Mouse (Mus musculus) layer of hippocampus, postnatal 25 days (tissue): ENCODE data around the gene Pknox1. TPM values are rescaled to one million over a fixed set of nuclear protein-coding genes. Genes with fewer than 3 reads are reported as not detected.
"Not testable (repeated sequence)": the region's sequence is repeated elsewhere in the genome, so short reads cannot be mapped to it uniquely, and the experiment has no call there.

Experiments used
- DNase-seq, 2 experiments: peaks; one replicate each; pipeline ENCODE4 v3.0.0; 2022; ENCODE audit warnings: mixed read lengths in 2 of 2, low spot score in 1 of 2; ENCODE audit errors: extremely low spot score in 1 of 2
- total RNA-seq, 2 experiments: library from RNA; stranded (reverse); gene quantifications; 2 replicates each; pipeline ENCODE4 v1.2.3; 2021

Gene Pknox1
- total RNA-seq, 2 experiments from 2014 or later = 13.0 to 15.8 TPM

DNA sequence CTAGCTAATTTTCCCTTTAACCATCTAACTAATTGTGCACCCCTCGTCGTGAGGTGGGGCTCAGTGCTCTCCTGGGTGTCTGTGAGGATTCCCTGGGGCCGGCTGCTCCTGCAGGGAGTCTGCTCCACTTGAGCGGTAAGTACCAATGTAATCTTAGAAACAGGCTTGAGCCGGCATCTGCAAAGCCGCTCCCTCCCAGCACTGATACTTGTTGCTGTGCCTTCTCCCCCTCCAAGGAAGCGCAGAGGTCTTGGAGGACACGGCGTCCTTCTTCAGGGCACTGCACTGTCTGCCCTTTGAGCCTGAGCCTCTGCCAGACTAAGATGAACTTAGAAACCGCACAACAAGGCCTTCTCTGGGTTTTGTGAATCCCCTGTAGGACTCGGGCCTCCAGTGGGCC lies 26.3 kb downstream of the Pknox1 start:
- no peak for DNase-seq

DNA sequence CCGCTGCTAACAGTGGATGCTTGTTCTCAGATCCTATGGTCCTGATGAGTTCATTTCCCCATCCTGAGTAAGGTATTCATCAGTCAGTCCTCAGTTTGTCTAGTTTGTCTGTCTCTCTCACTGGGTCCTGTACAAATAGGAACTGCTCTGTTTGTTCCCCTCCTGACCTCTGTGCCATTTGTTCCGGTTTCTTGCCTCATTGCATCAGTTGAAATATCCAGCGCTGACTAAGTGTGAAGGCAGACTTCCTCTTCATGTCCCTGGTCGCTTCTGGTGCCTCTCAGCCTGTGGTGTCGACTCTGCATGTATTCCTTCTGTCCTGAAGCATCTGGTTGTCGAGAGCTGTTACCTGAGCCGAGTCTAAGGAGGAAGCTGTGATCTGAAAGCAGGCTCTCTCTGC lies 30.1 kb downstream of the Pknox1 start:
- no peak for DNase-seq

DNA sequence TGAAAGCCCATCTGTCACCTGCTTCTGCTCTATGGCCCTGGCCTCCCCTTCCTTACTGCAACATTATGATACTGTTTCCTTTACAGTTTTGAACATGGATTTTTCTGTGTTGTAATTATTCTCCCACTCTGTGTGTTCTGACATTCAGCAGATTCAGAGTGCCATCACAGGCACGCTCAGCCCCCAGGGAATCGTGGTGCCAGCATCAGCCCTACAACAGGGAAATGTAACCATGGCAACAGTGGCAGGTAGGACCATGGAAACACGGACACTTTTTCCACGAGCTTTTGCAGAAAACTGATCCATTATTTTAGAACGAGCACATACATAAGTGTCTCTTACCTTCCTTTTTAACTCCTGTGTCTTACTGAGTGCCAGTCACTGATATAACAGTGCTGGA lies 30.5 kb downstream of the Pknox1 start:
- no peak for DNase-seq

DNA sequence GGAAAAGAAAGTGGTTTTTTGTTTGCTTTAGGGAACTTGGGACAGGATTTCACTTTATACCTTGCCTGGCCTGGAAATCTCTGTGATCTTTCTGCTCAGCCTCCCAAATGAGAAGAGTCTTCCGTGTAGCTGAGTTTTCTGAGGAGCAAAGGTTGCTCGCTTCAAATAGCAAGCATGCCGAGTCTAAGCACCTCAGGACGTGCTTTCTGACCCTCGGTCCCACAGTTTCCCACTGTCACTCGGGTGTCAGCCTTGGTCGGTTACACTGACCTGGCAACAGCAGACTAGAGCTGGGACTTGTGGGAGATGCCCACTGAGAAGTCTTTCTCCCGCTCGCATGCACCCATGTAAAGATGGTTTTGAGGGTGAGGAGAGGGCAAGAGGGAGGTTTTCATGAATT lies 33.4 kb downstream of the Pknox1 start:
- no peak for DNase-seq

- DNase-seq = no peak
Observed at GRCm38 (mm10) chr17:31598593-31598992, 34.1 kb downstream of the Pknox1 start.

DNA sequence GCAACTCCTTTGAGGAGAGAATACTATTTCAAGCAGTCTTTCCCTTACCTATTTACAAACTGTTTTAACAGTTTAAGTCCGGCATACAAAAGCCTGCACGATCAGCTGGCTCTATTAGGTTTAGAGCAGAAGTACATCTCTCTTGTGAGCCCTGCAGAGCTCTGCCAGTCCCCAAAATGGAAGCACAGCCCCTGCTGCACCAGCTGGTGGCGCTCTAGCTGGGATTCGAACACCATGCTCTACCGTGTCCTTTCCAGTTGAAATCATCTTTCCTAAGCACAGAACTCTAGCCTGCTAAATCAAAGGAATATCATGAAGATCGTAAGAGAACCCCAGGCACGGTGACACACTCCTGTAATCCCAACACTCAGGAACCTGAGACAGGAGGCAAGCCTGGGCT lies 41.9 kb downstream of the Pknox1 start:
- no peak for DNase-seq

DNA sequence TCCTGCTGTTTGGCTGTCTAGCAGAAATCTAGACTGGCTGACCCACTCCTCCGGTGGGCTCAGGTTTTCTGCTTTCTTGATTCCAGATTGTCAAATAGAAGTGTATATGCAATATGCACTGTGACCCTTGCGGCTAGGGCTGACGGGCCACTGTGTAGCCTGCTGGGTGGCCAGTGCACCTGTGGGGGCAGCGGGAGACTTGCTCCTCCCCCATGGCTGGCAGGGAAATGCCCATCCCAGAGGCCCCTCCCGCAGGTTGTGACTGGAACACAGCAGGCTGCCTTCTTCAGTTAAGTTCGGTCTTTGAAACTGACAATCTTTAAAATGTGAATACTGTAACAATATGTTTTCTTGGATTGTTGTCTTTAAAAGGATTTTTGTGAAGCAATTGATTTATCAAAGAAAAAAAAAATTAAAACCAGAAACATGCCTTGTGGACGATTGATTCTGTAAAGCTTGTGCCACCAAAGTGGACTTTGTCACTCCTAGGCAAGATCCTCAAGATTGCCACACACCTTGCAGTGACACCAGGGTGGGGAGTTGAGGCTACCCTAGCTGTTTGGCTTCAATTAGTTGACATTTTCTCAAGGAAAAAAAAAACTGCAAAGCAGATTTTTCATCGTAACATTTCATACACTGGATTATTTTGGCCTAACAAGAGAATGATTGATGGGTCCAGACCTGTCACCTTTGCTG lies 42.9 kb downstream of the Pknox1 start:
- DNase-seq = no peak

DNA sequence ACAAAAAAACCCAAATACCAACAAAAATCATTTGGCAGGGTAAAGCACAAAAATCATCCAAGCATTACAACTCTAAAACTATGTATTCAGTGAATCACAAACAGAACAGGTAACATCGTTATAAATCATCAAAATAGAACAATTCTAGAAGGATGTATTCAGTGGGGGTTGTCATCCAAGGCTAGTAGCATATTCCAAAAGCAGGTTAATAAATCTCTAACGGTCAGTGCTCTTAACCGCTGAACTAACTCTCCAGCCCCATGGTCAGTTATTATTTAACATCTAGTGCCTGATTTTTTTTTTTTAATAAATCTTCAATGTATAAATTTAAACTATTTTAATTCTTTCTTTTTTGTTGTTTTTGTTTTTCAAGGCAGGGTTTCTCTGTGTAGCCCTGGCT lies 44.6 kb downstream of the Pknox1 start:
- DNase-seq = not testable (repeated sequence)

DNA sequence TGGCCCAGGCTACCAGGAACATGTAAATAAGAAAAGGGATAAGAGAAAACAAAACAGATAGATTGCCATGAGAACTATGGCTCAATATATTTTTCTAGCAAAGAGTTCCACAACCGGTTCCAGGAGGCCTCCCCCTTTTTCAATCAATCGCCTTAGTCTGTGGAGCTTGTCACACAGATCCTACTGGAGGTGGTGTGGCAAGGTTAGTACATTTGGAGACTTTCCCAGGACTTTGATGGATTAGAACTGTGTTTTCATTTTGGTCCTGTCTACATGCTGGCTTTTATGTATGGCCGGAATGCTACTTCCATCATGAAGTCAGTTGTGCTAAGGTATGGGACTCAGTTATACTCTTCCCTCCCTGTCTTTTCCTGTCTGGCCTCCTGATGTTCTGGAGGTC lies 45.4 kb downstream of the Pknox1 start:
- no peak for DNase-seq

GRCm38 (mm10) chr17:31613086-31613755 lies 48.7 kb downstream of the Pknox1 start:
- no peak for DNase-seq

- no peak for DNase-seq
Observed at GRCm38 (mm10) chr17:31623101-31623500, 58.6 kb downstream of the Pknox1 start.

GRCm38 (mm10) chr17:31627961-31628360 lies 63.4 kb downstream of the Pknox1 start:
- no peak for DNase-seq

- no peak for DNase-seq
Observed at GRCm38 (mm10) chr17:31631081-31631800, 66.7 kb downstream of the Pknox1 start.

- no peak for DNase-seq
Observed at GRCm38 (mm10) chr17:31633007-31633406, 68.5 kb downstream of the Pknox1 start.

- no peak for DNase-seq
Observed at GRCm38 (mm10) chr17:31634896-31635295, 70.4 kb downstream of the Pknox1 start.

GRCm38 (mm10) chr17:31635781-31636180 lies 71.2 kb downstream of the Pknox1 start:
- DNase-seq = no peak

- DNase-seq = no peak
Observed at GRCm38 (mm10) chr17:31636277-31636941, 71.9 kb downstream of the Pknox1 start.

GRCm38 (mm10) chr17:31636942-31637811 lies 72.6 kb downstream of the Pknox1 start, which contains the start of gene Cbs:
TSS of gene Cbs (minus strand) at chr17:31637238.
- DNase-seq = peak; percentile 47 to 60

- peak in 1 of 2 experiments; percentile 59 for DNase-seq
Observed at GRCm38 (mm10) chr17:31637866-31638570, 73.5 kb downstream of the Pknox1 start.
